Mouse (Mus musculus) heart, adult 11 months (tissue): Measurements from ENCODE around the gene Nectin2.
"Not testable (repeated sequence)": the region's sequence is repeated elsewhere in the genome, so short reads cannot be mapped to it uniquely, and the experiment has no call there.

ENCODE experiments used
- DNase-seq: peaks from one replicate; pipeline ENCODE4 v3.0.0; 2022

Nectin2 gene

DNA sequence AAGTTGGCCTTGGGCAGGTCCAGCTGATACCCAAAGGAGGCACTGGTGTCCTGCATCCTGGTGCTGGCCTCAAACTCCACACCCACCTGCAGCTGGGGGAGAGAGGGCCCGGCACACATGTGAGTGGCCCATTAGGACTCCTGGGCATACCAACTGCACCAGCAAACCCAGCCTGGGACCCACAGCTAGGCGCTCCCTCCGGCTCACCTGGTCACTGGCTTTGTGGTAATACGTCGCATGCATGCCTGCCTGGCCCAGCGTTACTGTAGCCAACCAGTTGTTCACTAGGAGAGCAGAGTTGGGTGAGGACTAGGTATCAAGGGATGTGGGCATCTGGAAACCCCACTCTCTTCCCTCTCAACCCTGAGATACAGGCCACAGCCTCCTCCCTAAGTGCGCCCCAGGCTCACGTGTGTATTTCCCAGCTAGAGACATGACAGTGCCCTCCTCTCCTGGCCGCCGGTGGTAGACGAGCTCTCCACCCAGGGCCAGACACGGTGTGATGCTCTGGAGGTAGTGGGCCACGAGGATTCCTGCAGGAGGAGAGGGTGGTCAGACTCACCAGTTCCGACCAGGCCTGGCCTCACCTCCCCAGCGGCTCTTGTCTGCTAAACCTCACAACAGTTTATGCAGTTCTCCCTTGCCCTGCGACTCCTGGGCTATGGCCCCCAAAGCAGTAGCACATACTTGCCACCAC is 47.3 kb downstream of the Nectin2 start:
- DNase-seq = peak; percentile 93

DNA sequence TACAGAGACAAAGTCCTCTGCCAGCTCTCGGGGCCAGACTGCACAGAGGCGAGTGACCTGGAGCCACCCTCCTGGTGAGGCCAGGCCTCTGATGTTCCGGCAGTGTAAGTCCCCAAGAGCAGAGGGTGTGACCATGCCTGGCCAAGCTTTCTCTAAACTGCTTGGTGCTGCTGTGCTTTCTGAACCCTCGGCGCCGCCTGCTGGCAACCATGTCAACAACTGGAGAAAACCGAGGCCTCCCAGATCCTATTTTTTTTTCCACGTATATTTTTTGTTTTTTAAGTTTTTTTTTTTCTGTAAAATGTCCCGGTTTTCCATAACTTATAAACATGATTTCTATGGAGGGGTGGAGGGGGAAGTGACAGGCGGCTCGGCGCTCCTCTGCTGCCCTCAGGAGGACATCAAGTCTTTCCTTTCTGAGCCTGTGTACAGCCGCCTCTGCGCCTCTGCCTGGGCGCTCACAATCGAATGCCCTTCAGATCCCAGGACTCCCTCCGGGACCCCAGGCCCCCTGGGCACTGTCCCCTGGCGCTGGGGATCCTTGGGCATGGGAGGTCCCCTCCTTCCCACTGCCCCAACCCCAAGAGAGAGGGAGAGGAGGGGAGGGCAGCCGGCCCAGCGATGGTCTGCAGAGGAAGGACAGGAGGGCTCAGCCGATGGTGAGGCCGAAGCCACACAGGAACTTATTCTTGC is 49.1 kb downstream of the Nectin2 start:
- DNase-seq = peak; percentile 98

DNA sequence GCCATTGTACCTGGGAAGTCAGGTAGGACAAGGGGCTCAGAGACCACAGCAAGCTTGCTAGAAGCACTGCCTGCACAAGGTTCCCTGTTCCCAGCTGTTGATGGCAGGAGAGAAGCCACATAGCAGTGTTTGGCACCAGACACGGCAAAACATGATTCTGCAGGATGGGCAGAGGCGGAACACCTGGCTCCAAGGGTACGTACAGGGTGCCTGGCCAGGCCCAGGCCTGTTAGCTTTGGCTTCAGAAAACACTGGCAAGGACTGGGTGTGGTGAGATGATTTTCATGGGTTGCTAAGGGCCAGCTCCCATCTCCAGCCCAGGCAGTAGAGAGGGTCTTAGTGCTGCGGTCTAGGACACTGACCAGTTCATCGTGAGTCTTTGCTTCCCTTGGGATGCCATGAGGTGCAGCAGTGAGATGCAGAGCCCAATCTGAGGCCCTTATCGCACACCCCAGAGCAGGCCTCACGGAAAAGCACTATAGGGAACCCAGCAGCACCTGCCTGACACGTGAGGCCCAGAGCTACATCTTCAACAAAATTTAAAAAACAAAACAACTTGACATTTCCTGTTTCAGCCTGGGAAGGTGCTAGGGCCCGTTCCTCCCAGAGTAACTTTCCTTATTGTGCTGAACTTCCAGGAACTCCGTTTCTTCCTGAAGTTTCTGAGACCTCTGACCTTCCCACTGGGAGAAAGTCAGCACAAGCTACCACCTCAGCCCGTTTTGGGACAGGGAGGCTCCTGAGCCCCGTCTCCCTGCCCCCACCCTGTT is 49.8 kb downstream of the Nectin2 start:
- DNase-seq = peak; percentile 94

DNA sequence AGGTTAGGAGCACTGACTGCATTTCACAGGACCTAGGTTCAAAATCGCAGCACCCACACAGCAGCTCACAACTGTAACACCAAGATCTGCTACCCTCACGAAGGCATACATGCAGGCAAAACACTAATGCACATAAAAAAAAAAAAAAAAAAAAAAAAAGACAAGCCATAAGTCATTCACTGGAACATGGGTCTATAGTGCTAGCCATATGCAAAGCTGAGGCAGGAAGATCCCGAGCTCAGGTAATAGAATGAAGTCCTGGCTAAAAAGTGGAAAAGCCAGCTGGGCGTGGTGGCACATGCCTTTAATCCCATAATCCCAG is 50.5 kb downstream of the Nectin2 start:
- DNase-seq = no peak

DNA sequence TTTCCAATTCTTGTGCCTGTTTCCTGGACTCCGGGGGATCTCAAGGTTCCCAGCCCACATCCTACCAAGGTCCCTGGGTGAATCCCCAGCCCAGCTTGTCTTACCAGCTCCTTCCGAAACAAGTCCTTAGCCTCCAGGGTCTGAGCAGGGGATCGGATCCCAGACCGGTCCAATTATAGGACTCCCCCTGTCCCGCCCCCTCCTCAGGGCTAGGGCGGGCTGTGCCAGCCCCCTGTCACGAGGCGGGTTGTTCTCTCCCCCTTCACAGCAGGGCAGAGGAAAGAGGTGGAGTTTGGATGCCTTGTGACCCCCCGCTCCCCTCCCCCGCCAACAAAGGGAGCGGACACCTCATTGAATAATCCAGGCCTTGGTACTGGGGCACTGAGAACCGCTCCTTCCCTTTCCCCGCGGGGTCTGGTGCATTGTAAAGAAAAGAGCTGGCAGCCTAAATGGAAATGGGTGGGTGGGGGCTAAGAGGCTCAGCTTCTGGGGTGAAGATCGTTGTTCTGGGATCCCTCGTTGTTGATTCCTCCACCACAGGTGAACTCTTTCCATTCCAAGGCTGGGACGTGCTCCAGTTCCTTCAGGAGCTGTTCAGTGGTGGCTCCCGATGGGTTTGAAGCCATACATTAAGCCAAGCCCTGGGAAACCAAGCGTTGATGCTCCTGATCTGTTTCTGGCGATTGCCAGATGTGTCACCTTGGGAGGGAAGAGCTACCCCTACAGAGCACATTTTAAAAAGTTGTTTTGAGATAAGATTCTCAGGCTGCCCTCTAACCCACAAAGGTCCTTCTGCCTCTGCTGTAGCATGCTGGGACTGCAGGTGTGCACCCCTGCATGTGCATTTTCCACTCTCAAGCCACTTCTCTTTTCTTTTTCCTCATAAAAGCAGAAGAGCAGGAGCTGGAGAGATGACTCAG is 51.1 kb downstream of the Nectin2 start, which contains the start of gene Apoe:
Apoe (minus strand) TSS at position 282 of the 920 bp plus-strand sequence.
- DNase-seq = peak; percentile 99

DNA sequence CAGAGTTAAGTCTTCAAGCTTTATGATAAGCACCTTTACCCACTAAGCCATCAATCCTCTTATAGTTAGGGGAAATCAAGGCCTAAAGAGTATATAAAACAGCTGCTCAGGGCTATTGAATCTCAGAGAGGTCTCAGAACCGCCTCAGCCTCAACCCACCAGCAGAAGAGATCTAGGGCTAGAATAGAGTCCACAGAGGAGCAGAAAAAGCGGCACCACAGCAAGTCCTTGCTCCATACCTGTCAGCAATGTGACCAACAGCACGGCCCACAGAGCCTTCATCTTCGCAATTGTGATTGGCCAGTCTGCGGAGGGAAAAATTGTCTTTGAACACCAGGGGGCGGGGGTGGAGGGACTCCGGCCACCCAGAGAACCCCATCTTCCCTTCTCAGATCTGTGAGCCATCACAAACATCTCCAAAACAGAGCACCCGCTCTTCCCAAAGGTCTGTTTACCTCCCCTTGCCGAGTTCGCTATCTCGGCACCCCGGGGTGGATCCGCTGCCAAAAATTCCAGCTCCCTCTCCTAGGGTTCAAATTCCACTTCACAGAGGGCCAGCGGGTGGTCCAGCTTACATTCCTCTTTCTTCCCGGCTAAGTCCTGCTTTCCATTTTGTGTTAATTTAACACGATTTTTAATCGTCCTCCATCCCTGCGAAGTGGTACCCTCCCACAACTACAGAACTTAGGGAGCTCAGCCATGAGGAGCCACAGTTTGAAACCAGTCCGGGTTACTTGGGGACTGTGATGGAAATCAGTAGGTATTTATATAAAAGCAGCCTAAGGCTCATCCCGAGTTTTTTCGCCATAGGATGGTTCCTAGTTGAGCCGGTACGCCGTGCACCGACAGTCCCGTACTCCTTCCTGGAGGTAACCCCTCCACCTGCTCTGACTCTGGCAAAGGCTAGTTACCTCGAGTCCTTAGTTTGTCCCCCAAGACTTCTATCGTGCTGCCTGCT is 52.1 kb downstream of the Nectin2 start:
- DNase-seq = peak; percentile 94

DNA sequence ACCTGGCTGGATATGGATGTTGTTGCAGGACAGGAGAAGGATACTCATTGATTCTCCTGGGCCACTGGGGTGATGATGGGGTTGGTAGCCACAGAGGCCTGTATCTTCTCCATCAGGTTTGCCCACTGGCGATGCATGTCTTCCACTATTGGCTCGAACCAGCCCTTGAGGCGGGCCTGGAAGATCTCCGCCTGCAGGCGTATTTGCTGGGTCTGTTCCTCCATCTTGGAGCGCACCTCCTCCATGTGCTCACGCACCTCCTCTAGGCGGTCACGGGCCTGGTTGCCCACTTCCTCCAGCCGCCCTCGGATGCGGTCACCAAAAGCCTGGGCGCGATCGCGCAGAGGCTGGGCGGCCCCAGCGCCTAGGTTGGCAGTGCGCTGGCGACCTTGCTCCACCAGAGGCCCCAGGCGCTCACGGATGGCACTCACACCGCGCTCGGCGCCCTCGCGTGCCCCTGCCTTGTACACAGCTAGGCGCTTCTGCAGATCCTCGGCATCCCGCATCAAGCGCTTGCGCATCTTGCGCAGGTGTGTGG is 53.9 kb downstream of the Nectin2 start:
- peak; percentile 91 for DNase-seq

DNA sequence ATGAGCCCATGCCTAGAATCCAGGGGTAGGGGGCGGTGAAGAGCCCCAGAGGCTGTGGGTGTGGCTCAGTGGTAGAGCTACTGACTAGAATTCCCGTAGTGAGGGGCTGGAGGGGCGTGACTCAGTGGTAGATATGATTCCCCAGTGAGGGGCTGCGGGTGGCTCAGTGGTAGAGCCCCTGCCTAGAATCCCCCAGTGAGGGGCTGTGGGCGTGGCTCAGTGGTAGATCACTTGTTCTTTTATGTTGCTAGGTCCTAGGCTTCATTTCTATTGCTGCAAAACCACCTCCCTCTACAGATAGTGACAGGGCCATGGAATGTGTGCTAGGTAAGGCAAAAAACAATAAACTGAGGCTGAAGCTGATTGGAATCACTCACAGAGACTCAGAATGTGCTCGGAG is 54.4 kb downstream of the Nectin2 start:
- DNase-seq = no peak

DNA sequence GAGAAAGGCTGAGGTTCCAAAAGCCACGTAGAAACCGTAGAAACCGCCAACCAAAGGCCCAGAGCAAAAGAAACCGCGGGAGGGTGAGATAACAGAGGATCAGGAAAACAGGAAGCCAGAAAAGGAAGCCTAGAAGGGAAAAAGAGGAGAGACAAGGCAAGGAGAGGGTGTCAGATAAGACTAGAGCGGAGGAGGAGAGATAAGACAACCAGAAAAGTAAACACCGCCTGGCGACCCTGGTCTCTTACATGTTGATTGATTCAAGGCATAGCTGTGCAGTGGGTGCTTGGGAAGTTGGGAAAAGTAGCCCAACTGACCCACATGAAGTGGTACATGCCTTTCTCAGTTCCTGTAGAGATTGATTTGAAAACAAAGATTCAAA is 55.1 kb downstream of the Nectin2 start:
- no peak for DNase-seq

DNA sequence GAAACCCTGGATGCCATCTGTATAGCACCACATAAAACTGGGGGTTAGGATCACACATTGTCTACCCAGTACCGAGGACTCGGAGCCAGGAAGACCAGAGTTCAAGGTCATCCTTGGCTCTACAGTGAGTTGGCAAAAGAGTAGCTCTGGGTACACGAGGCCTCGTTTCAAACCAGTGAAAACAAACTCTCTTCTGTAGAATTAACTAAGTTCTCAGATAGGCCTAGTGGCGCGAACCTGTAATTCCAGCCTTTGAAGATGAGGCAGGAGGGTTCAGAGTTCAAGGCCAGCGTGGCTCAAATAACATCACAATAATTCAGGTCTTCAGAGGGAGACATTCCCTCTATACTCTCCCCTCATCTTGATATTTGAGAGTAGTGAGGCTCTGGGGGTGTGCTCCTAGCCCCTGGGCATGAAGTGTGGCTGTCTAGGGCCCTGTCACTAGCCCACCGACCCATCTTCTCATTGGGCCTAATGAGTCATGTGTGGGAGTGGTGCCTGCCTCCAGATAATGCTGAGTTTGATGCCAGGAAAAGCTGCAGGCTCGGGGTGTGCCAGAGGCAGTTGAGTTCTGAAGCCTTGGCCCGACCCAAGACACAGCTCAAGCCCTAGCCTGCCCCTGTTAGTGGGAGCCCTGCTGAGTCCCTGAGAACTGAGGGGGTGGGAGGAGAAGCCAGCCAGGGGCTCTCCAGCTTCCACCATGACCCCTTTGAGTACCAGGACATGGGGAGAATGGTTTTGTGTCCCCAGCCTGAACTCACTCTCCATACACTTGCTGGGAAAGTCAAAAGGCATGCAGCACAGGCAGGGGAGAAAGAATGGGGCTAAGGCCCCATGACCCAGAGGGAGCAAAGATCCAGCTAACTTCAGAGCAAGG is 55.7 kb downstream of the Nectin2 start:
- DNase-seq = peak; percentile 95

DNA sequence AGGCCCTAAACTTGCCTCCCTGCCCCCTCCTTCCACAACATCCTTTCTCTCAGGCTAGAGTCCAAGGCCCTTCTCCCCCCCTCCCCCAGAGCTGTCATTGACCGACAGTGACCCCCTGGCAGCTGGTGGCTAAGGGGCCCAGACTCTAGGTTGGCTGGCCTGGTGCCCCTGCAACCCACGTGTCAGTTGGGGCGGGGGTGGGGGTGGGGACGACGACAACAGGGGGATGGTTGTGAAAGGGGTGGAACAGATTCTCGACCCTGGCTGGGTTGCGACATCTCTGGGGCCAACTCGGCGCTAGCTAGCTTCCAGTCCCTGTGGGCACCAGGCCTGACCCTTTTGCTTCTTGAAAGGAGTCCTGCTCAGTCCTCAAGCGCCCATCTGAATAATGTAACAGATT is 56.9 kb downstream of the Nectin2 start:
- peak; percentile 98 for DNase-seq

DNA sequence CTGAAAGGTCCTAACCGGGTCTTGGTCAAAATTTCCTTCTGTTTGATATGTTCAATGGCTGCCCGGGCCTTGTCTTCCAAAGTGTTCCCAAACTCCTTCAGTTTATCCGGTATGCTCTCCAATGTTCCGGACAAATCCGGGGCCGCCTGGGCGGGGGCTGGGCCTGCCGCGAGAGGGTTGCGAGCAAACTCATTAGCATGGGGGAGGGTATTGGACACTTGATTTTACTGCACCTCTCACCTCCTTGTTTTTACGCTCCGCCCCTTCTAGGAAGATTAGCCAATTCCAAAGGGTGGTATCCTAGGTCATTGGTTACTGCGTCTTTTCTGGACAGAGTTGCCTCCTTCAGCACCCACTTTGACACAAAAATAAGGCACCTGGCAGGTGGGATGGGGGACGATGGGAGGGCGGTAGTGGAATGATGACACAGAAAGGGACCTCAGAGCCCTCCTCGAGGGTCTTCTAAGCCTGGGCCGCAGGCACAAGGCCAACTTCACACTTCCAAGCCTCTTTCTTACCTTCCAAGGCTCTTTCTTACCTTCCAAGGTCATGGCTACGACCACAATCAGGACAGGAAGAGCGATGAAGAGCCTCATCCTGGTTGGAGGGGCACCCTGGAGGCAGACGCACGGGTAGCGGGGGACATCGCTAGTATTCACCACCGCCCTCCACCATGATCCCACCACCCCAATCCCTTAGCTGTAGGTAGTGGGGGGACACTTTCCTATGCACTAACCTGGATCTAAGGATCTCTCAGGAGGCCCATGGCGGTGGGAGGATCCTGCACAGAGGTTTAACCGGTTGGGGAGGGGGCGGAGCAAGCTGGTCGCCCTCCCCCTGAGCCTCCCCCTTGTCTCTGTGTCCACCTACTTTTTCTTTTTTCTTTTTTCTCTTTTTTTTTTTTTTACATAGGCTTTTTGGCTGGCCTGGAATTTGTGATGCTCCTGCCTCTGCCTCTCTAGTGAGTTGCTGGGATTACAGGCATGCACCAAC is 58.1 kb downstream of the Nectin2 start, which contains the start of gene Apoc1:
Apoc1 (minus strand) TSS at position 788 of the 993 bp plus-strand sequence.
- DNase-seq = peak; percentile 94

DNA sequence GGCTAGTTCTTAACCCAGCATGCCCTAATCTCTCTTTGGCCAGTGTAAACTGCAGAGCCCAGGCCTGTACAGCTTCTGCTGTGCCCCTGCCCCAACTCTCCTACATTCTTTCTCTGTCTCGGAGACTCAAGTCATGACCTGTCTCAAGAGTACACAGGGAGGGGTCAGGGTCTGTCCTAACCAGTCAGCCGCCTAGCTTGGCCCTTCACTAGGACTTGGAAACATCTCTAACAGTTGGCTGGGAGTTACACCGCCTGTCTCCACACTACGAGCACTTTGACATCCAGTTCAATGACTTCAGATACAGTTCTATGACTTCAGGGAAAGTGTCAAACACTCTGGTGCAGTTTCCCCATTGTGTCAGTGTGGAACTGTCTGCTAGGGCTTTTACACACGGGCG is 58.8 kb downstream of the Nectin2 start:
- DNase-seq = no peak

DNA sequence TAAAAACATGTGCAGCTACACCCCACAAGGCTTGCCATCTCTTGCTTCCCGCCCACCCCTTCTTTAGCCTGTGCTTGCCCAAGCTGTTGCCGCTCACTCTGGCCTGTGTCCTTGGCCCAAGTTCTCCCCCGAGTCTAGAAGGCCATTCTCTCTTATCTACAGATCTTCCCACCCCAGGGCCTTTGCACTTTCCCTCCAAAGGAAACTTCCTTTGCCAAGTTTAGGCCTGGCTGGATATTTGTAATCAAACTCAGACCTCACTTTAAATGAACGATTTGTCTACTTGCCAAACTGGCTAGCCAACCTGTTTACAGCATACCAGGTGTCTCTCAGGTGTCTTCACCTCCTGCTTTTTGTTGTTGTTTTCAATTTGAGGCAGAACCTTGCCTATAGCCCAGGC is 59.4 kb downstream of the Nectin2 start:
- DNase-seq = no peak

DNA sequence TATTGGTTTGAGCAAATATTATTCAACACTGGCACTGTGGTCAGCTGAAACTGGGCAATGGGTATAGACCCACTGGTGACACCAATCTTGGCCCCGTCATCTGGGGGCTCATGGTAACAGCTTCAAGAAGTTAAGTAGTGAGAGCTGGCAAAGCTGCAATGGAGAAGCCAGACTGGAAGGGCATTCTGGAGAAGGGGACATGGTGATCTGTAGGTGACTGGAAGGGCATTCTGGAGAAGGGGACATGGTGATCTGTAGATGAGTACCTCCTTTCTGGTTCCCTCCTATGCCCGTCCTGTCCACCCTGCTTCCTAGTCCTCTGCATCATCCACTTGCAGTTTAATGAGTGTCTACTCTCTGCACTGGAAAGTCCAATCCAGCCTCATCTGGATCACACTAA is 61.7 kb downstream of the Nectin2 start:
- no peak for DNase-seq

DNA sequence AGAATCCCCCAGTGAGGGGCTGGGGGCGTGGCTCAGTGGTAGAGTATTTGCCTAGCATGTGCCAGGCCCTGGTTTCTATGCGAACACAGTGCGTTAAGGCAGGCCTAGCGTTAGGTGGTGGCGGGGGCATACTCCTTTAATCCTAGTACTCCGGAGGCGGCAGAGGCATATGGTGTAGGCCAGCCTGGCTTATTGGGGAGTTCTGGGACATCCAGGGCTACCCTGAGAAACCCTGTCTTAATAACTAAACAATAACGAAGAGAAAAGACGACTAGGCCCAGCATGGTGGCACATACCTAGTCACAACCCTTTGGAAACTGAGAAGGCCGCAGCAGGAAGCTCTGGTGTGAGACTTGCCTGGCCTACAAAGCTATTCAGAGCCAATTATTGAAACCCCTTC is 62.2 kb downstream of the Nectin2 start:
- no peak for DNase-seq

DNA sequence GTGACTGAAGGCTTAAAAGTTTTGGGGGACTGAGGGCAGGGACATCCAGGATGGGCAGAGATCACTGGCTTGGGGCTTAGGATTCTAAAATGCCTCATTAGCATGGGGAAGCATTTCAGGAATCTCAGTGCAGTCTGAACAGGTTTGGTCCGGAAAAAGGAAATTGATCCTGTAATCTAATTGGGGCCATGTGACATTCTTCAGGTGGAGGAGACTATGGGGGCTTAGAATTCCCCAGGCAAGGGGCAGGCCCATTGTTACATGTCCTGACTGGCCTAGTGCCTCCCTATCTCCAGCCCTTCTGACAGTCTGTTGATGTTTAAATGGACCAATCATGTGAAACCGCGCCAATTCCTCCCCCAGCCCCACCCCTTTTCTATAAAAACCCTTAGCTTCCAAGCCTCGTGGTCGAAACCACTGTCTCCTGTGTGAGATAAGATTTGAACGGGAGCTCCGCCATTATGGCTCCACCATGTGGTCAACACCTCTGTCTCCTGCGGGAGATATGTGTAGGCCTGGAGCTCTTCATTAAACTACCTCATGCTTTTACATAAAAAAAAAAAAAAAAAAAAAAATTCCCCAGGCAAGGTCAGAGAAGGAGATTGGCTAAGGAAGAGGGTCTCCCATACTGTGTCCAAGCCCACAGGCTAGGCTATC is 63.2 kb downstream of the Nectin2 start:
- not testable (repeated sequence) for DNase-seq

DNA sequence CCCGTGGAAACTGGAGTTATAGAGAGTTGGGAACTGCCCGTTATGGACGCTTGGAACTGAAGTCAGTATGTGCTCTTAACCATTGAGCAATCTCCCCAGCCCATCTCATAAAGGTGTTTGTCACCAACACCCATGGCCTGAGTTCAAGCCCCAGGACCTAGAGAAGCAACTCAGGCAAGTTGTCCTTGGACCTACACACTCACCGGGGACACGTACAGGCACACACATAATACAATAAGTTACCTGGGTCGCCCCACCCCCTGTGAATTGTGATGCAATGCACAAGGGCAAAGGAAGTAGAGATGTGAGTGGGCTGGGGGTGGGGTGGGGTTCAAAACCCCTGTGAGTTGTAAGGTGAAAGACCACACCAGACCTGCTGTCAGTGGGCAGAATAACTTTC is 63.8 kb downstream of the Nectin2 start:
- no peak for DNase-seq
